Mouse (Mus musculus): ENCODE results near the gene Atg4b. TPM values are rescaled to one million over a fixed set of nuclear protein-coding genes. Genes with fewer than 3 reads are reported as not detected.

The Atg4b gene
- polyA plus RNA-seq, 1 experiment, result 4.6 TPM

DNA sequence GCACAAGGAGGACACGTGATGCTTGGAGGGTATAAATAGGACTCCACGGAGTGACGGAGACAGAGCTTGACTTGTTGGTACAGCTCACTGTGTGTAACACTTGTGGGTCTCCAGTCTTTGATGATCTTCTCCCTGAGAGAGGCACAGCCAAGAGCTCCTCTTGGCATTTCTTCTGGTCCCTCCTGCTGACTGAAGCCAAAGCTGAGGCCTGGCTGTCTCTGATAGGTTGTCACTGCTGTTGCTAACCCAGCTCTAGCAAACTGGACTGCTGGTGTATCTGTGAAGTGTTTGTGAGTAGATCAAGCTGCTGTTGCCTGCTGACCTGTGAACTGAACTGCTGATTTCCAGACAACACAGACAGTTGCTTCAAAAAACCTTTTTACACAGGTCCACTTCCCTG is 18.6 kb downstream of the Atg4b start:
- Histone ChIP-seq H3K9me3 (ENCODE audit: control insufficient read depth, low read length) (peaks cover 2% of the 10 kb centered on the region; the same call in 1 of the 2 replicates), H3K4me3 (replicated peaks) (no peak overlapping the region), H3K4me1 (ENCODE audit: control insufficient read depth) (peaks cover 16% of the 10 kb centered on the region), H3K27me3 (ENCODE audit: control insufficient read depth) (no peaks in the 10 kb centered on the region), H3K36me3 (ENCODE audit: control insufficient read depth) (peaks cover 94% of the 10 kb centered on the region)
- TF ChIP-seq TAL1 (IDR thresholded peaks at IDR 0.05; ENCODE audit: low read length) (no peak), GATA1 (IDR thresholded peaks at IDR 0.05; ENCODE audit: low read length) (no peak)

- TF ChIP-seq TAL1 (IDR thresholded peaks at IDR 0.05; ENCODE audit: low read length) (no peak), GATA1 (IDR thresholded peaks at IDR 0.05; ENCODE audit: low read length) (no peak)
Measured at GRCm38 (mm10) chr1:93776686-93777085, 25.4 kb downstream of the Atg4b start.

DNA sequence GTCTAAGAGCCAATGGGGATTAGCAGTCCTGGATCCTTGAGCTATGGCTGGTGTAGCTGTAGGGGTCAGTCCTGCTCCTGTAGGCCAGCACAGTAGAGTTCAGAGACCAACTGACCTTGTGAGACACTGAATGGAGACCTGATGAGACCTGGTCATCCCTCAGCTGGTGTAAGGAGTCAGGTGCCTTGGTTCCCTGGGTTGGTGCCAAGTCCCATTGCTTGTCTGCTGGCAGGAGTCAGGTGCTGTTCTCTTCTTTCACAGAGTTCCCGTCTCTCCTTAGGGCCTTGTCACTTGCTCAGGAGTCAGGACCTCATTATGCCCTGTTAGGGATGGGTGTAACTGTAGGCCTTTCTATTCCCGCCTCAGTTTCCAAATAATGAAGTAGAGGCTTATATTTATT is 35.6 kb downstream of the Atg4b start:
- no peaks in the 10 kb centered on the region for H3K9me3 ChIP-seq (ENCODE audit: control insufficient read depth, low read length)
- H3K4me1 ChIP-seq (ENCODE audit: control insufficient read depth), result no peaks in the 10 kb centered on the region
- peaks cover 100% of the 10 kb centered on the region for H3K36me3 ChIP-seq (ENCODE audit: control insufficient read depth)
- H3K27me3 ChIP-seq (ENCODE audit: control insufficient read depth), result no peaks in the 10 kb centered on the region
- TF ChIP-seq TAL1 (IDR thresholded peaks at IDR 0.05; ENCODE audit: low read length), result no peak
- TF ChIP-seq GATA1 (IDR thresholded peaks at IDR 0.05; ENCODE audit: low read length), result no peak
- H3K4me3 ChIP-seq (replicated peaks), result no peak overlapping the region

More at GRCm38 (mm10) chr1:93776686-93777085, 25.4 kb downstream of the Atg4b start:
- no peaks in the 10 kb centered on the region for H3K9me3 ChIP-seq (ENCODE audit: control insufficient read depth, low read length)
- H3K4me3 ChIP-seq (replicated peaks), result no peak overlapping the region
- H3K27me3 ChIP-seq (ENCODE audit: control insufficient read depth), result no peaks in the 10 kb centered on the region
- peaks cover 99% of the 10 kb centered on the region for H3K36me3 ChIP-seq (ENCODE audit: control insufficient read depth)
- no peaks in the 10 kb centered on the region for H3K4me1 ChIP-seq (ENCODE audit: control insufficient read depth)

DNA sequence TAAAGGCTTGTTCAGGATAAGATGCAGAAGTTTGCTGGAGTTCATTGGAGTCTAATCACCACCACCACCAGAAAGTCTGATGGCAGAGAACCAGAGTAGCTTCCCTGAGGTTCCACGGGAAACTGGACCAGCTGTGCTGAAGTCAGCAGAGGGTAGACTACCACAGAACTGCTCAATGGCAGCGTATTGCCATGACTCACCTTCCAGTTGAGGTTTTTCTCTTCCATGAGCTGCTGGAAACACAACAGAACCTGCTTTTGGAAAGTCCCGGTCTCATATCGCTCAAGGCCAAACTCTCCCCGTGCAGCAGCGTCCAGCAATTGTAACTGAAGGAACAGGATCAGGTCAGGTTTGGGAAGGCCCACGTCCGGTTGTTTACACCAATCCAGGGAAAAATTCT is 43.2 kb downstream of the Atg4b start:
- Histone ChIP-seq H3K4me1 (ENCODE audit: control insufficient read depth) (peaks cover 23% of the 10 kb centered on the region), H3K9me3 (ENCODE audit: control insufficient read depth, low read length) (no peaks in the 10 kb centered on the region), H3K36me3 (ENCODE audit: control insufficient read depth) (peaks cover 100% of the 10 kb centered on the region), H3K4me3 (replicated peaks) (no peak overlapping the region), H3K27me3 (ENCODE audit: control insufficient read depth) (no peaks in the 10 kb centered on the region)
- TF ChIP-seq TAL1 (IDR thresholded peaks at IDR 0.05; ENCODE audit: low read length), result no peak

- H3K27me3 ChIP-seq (ENCODE audit: control insufficient read depth), result no peaks in the 10 kb centered on the region
- H3K36me3 ChIP-seq (ENCODE audit: control insufficient read depth), result peaks cover 99% of the 10 kb centered on the region
- H3K9me3 ChIP-seq (ENCODE audit: control insufficient read depth, low read length), result no peaks in the 10 kb centered on the region
- peaks cover 34% of the 10 kb centered on the region for H3K4me1 ChIP-seq (ENCODE audit: control insufficient read depth)
- H3K4me3 ChIP-seq (replicated peaks), result no peak overlapping the region
- TF ChIP-seq GATA1 (IDR thresholded peaks at IDR 0.05; ENCODE audit: low read length) (no peak), TAL1 (IDR thresholded peaks at IDR 0.05; ENCODE audit: low read length) (no peak)
Measured at GRCm38 (mm10) chr1:93795886-93796285, 44.6 kb downstream of the Atg4b start.

GRCm38 (mm10) chr1:93800670-93801503 is 49.6 kb downstream of the Atg4b start:
- peaks cover 56% of the 10 kb centered on the region for H3K36me3 ChIP-seq (ENCODE audit: control insufficient read depth)
- H3K4me3 ChIP-seq (replicated peaks), result peak overlapping the region; percentile 94
- no peaks in the 10 kb centered on the region for H3K9me3 ChIP-seq (ENCODE audit: control insufficient read depth, low read length)
- no peaks in the 10 kb centered on the region for H3K27me3 ChIP-seq (ENCODE audit: control insufficient read depth)
- TF ChIP-seq TAL1 (IDR thresholded peaks at IDR 0.05; ENCODE audit: low read length) (no peak), GATA1 (IDR thresholded peaks at IDR 0.05; ENCODE audit: low read length) (no peak)
- H3K4me1 ChIP-seq (ENCODE audit: control insufficient read depth), result peaks cover 74% of the 10 kb centered on the region

DNA sequence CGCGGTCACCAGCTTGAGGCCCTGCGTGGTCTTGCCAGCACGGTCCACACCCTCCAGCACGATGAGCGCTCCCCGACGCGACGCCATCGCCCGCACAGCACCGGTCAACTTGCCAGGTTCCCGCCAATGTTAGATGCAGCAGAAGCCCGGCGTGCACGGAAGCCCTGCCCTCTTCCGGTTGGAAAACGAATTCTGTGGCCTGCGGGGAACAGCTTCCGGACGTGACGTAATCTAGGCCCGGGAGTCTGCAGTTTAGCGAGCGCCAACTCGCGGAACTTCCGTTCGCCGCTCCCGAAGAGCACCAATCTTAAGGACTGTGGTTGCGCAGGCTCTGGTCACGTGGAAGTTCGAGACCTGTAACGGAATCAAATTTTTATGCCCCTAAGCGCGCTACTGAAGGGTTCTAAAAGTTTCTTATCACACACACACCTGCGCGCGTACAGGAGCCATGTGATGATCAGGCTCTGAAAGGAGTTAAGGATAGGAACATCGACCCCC is 50.5 kb downstream of the Atg4b start, which contains the start of gene Dtymk:
Gene Dtymk (minus strand): TSS at position 194 of the 498 bp plus-strand sequence.
- H3K4me3 ChIP-seq (replicated peaks), result peak within 1 kb of the TSS; percentile 94
- H3K9me3 ChIP-seq (ENCODE audit: control insufficient read depth, low read length), result no peaks in the 10 kb centered on the region
- TF ChIP-seq TAL1 (IDR thresholded peaks at IDR 0.05; ENCODE audit: low read length) (no peak), GATA1 (IDR thresholded peaks at IDR 0.05; ENCODE audit: low read length) (no peak)
- H3K27me3 ChIP-seq (ENCODE audit: control insufficient read depth), result no peaks in the 10 kb centered on the region
- peaks cover 56% of the 10 kb centered on the region for H3K36me3 ChIP-seq (ENCODE audit: control insufficient read depth)
- H3K4me1 ChIP-seq (ENCODE audit: control insufficient read depth), result peaks cover 82% of the 10 kb centered on the region

DNA sequence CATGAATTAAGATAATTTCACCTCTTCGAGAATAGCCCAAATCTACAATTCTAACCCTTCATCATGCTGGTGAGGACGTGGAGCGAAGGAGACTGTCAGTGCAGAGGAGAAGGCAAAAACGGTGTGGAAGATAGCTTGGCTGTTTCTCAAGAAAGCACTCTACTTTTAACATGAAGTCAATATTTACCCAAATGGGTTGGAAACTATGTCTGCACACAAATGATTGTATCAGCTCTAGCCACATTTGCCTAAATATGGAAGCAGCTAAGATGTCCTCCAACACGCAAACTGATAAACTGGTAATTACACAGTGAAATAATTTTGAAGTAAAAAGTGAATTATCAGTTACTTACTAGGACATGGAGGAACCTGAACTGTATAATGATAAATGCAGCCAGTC is 51.5 kb downstream of the Atg4b start:
- Histone ChIP-seq H3K4me3 (replicated peaks) (peak overlapping the region; percentile 94), H3K4me1 (ENCODE audit: control insufficient read depth) (peaks cover 83% of the 10 kb centered on the region), H3K27me3 (ENCODE audit: control insufficient read depth) (no peaks in the 10 kb centered on the region), H3K9me3 (ENCODE audit: control insufficient read depth, low read length) (no peaks in the 10 kb centered on the region), H3K36me3 (ENCODE audit: control insufficient read depth) (peaks cover 54% of the 10 kb centered on the region)
- TF ChIP-seq GATA1 (IDR thresholded peaks at IDR 0.05; ENCODE audit: low read length) (0 out of 2 replicates have a peak, but pooled peaks have one; percentile 24), TAL1 (IDR thresholded peaks at IDR 0.05; ENCODE audit: low read length) (0 out of 3 replicates have a peak, but pooled peaks have one; percentile 19)
